Mouse (Mus musculus): ENCODE data around the gene Plce1.

Plce1 gene

DNA sequence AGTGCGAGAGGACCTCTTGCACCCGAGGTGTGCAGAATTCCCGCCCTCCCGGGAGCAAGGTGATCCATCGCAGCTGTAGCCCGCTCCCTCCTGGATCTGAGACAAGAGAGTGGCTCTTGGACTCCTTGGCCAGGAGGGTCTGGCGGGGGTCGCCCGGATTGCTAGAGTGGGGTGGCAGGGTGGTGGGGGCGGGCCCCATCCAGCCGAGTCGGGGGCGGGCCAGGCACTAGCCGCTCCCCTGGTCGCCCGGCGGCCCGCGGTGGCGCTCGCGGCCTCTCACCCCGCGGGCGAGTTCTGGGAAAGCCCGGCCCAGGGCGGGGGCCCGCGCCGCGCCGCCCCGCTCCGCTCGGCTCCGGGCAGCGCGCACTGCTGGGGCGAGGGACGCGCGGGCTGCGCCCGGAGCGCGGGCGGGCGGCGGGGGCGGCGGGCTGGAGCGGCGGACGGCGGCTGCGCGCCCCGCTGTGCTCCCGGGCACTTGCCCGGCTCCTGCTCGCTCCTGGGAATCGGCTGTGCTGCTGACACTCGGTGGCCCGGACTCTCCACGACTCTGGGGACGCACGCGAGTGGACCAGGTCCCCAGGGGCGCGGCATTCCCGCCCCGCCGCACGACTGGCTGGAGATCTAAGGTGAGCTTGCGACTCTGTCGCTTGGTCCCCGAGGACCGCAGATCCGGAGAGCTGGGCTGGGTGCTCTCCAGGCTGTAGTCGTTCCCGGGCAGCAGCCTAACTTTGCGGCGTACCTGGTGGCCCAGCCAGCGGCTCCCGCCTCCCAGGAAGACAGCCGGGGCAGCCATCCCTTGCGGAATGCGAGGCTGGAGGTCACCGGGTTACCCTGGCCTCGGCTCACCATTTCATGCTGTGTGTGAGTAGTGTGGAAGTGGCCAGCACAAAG, at the start of gene Plce1:
TSS of gene Plce1 (plus strand) at position 379 of the 891 bp plus-strand sequence.
- DNase-seq (ENCODE audit: low read depth), result no peak

DNA sequence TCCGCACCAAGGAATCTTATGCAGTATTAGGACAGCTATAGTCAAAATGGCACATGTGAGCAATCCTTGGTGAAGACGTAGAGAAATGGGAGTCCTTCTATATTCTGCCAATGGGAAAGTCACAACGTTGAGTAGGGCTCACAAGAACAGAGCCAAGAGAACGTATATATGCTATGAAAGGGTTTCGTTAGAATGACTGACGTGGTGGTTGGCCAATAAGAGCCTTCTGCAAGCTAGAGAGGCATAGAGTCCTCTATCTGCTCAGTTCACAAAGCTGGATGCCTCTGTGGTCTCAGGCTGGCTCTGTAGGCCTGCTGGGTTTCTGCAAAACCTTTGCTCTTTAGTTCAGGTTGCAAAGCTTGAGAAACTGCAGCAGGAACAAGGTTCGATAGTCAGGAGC, 49.6 kb upstream of the Plce1 start:
- DNase-seq (ENCODE audit: low read depth), result no peak

DNA sequence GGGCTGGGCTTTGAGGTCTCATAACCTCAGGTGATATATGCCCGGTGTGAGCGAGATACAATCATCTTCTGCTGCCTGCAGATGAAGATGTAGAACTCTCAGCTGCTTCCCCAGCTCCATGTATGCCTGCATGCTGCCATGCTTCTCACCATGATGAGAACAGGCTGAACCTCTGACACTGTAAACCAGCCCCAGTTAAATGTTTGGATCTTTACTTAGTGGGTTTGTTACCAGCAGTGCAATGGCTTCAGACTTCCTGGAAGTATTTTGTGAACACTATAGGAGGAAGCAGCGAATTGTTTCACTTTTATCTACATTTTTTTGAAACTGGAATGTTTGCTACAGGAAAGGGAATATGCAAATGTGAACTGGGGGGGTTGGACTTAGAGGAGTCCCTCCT, 48.9 kb upstream of the Plce1 start:
- no peak for DNase-seq (ENCODE audit: low read depth)

DNA sequence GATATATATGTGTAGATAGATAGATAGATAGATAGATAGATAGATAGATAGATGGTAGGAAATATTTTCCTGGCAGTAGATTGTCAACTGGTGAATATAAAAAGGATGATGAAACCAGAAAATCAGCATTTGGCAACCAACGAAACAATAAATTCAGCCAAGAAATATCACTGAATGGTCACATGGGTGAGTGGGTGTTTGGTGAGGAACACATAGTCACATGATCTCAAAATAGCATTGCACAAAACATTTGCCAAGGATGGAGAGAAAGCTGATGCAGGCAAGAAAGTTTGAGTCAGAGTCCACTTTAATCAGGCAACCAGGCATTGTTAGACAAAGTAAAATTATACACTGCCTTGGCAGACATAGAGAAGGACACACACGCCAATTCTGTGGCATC, 47.5 kb upstream of the Plce1 start:
- DNase-seq (ENCODE audit: low read depth), result peak; percentile 58

DNA sequence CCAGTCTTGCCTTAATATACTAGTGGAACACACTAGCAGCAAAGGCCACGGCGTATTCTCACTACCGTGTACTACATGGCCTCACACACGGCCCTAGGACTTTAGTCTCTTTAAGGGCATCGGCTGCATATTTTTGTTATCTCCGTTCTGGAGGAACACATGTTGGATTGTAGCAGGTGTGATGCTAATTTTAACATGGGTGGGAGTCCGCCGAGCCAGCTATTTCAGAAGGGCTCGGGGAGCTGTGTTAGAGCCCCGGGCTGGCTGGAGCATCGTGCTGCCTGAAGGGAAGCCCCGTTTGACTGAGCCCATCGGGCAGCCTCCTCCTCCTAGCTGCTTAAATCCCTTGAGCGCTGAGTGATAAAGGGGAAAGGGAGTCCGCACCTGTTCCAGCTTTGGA, 45.7 kb upstream of the Plce1 start:
- no peak for DNase-seq (ENCODE audit: low read depth)

DNA sequence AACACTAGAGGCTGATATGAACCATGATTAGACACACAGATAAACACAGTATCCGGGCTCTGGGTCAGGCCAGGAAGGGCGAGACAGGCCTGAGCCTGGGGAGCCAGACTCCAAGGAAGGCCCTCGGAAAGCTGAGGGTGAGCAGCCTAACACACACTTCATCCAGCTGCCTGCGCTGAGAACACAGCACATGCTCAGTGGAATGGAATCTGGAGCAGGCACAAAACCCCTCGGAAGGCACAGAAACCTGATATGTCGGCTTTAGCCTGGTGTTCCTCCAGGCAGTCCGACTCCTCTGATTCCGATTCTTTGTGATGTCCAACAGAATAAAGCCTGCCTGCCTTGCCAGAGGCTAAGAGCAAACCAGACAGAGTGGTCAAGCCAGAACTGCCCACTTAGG, 39.0 kb upstream of the Plce1 start:
- no peak for DNase-seq (ENCODE audit: low read depth)

DNA sequence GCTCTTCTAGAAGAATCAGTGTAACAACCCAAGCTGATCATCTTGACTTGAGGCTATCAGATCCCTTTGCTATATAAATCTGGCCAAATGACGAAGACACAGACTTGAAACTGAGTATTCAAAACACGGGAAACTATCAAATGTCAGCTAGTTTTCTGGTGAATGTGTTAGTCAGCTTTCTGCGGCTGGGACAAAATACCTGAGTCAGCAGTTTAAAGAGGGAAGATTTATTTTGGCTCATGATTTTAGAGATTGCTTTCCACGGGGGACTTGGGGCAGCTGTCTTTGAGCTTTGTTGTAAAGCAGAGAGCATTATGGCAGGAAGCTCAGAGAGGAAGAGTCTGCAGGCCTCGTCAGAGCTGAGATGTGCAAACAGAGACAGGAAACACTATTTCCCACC, 35.2 kb upstream of the Plce1 start:
- no peak for DNase-seq (ENCODE audit: low read depth)

DNA sequence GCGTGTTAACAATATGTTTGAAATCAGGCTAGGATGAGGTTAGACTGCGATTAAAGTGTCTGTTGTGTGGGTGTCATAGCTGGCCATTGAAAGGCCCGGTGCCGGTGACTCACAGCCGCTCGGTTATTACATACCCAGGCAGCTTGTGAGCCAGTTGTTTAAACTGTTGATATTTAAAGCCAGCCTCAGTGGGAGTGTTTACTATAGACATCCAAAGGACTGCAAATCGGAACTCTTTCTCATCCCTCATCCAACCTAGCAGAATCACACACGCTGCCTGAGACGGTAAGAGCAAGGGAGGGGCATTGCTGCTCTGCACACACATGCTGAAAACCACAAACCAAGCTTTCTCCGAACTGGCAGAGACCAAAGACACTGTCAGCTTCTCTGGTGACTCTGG, 25.7 kb upstream of the Plce1 start:
- peak; percentile 32 for DNase-seq (ENCODE audit: low read depth)

DNA sequence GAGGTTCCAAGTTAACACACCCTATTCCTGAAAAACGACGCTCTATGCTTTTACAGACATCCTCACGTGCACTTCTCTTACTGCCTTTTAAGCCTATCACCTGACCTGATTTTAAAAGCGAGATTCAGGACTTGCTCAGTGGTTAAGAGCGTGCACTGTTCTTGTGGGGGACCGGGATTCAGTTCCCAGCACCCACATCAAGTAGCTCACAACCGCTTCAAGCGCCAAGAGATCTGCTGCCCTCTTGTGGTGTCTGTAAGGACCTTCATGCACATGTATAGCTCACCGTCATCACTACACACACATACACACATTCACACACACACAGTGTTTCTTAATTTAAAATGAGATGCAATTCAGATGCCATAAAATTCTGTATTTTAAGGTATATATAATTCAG, 21.9 kb upstream of the Plce1 start:
- DNase-seq (ENCODE audit: low read depth), result no peak

DNA sequence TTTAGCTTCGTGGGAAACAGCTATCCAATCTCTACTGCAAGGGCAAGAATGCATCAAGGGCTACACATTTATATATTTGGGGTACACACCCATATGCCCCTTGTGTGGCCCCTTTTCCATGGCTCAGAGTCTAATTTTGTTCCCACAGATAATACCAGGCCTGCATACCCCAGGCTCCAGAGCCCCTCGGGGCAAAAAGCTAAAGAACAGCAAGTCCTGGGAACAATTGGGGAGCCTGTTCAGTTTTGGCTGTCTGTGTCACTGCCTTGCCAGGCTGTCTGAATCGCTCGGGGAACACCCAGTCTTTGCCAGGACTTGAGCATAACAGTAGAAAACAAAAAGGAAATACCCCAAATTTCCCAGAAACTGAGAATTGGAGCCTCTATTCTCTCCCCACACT, 20.2 kb upstream of the Plce1 start:
- DNase-seq (ENCODE audit: low read depth), result no peak

DNA sequence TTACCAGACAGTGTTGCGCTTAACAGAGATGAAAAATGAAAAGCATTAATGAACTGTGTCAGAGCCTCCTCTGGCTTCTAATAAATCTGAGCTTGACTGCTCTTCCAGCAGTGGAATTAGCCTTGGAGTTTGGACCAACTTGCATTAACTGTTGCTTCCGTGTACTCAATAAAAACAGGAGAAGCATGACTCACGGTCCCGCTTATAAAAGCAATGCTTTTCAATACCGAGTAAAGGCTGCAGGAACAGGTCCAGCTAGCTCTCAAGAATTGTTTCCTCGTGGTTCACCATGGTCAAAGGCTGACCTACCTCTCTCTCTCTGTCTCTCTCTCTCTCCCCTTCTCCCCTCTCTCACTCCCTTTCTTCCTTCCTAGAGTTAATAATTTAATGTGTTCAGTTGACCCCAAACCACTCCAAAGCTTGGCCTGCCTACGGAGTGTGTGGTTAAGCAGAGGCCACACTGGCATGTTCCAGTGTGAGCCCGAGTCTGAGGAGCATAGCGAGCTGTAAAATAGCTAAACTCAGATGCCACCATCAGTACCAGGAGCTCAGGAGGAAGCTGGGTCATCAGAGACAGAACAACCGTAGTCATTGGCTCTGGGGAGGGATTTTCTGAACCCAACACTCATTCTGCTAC, 10.5 kb upstream of the Plce1 start:
- no peak for DNase-seq (ENCODE audit: low read depth)

DNA sequence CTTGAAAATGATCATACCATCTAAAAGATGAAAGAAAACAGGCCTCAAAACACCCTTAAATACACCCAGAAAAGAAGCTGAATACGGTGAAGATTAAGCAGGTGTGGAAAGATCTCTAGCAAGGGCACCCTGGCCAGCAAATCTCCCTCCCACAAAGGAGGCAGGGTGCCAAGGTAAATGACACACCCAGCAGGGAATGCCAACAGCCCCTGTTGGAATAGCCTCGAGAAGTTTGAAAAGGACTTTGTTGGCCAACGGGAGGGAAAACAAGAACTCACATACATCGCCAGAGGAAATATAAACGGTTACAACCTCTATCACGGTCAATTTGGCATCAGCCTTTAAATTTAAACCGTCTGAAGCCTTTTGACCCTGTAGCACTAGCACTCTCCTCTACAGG, 5.5 kb upstream of the Plce1 start:
- no peak for DNase-seq (ENCODE audit: low read depth)

DNA sequence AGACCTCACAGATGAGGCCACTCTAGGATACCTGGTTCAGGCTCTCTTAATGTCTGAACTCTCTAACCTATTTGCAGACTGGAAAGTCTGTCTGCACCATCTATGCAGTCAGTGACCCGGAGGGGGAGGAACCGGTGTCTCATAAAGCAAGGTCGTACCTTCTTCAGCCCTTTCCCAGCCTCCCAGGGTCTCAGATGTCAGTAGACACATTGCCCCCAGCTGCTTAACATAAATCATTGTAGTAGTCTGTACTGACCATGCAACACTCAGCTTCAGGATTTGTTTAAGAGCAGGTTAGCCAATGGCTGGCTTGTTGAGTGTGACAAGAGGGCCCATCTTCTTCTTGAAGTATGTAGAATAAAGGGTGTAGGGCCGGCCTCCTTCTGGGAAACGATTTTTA, 2.6 kb upstream of the Plce1 start:
- no peak for DNase-seq (ENCODE audit: low read depth)

DNA sequence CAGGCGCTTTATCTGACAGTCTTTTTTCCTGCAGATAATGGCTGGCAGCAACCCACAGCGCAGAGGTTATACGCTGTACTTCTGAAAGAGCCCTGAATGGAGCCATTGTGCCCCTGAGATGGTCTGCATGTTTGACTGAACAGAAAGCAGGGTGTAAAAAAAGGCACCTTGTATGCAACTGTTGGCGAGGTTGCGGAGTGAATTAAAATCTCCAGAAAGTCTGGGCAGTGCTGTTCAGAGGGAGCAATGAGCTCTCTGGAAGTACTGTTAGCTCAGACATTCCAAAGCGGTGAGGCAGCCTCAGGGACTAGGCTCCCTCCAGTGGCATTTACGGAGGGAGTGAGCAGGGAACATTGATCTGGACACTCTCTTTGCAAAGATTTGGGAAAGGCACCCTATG, 2.0 kb upstream of the Plce1 start:
- peak; percentile 56 for DNase-seq (ENCODE audit: low read depth)

DNA sequence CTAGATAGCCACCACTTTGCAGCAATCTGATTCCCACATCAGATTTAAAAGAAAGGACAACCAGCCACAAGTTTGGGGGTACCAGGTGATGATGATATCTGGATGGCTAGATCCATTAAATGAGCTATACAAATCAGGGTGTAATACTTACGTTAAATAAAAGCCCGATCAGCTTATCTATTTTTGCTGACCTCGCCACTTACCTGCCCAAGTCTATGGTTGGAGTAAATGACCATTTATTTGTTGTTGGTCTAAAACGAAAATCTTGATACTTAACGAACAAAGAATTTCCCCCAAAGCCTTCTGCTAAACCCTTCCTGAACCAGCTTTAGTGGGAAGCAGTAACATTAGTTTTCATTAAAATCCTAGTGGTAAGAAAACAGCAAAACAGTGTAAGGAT, 1.4 kb upstream of the Plce1 start:
- DNase-seq (ENCODE audit: low read depth), result no peak

DNA sequence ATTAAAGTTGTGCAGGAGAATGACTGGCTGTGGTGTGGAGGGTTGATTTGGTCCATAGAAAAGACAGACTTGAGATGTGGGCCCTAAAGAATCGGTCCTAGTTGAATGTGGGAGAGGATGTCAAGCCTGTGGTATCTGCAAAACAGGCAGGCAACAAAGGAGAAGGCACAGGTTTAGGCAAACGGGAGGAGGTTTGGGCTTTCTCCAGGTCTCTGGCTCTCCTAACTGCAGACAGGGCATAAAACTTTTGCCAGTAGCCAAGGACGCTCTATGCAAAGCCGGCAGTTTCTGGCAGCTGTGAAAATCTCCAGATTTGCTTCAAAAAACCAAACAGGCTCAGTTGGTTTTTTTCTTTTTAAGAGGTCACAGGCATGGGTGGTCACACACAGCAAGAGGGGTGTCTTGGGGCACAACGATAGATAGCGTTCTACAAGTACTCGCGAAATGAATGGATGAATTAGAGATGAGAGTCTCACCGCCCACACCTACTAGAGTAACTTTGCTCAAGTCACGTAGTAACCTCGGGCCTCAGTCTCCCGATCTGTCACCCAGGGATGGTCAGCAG, 671 bp upstream of the Plce1 start:
- DNase-seq (ENCODE audit: low read depth), result no peak

DNA sequence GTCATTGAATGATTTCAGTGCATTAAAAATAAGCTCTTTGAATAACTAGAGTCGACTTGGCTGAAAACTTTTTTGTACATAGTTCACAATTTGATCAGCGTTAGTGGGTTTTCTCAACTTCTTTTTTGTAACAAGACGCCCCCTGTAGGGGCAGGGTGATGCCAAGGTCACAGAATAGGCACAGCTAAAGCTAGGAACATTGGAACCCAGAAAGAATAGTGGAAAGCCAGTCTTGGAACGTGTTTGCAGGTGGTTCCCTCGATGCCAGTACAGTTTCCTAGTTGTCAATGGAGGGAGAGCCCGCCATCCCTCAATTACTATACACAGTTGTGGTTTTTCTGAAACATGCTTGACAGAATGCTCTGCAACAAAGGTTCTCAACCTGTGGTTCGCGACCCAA, 997 bp downstream of the Plce1 start:
- no peak for DNase-seq (ENCODE audit: low read depth)

DNA sequence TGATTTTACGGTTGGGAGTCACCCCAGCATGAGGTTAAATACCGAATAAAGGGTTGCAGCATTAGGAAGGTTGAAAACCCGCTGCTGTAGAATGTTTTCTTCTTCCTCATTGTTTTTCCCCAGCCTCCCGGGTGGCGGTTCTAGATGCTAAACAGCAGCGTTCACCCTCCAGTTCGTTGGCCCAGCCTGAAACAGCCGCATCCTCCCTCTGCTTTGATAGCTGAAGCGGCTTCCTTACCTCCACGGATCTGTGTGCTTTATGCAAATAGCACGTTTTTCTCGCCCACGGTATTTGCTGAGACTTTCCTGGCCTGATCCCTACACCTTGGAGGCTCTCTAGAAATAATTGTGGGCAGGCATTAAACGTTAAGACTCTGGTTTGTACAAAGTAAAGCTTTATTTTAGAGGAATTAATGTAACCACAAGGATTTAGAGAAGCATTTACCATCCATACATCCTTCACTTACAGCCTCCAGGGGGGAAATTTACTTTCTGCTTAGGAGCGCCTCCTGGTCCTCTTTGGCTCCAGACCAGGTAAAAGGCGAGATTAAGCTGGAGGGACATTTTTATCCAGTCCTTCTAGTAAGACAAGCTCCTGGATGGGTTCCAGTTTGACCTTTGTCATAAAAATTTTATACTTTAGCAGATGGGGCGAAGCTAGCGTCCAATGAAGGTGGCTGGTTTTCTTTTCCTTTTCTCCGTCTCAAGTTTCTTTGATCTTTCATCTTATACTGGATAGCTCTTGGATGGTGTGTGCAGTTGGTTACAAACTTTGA, 1.7 kb downstream of the Plce1 start:
- no peak for DNase-seq (ENCODE audit: low read depth)

DNA sequence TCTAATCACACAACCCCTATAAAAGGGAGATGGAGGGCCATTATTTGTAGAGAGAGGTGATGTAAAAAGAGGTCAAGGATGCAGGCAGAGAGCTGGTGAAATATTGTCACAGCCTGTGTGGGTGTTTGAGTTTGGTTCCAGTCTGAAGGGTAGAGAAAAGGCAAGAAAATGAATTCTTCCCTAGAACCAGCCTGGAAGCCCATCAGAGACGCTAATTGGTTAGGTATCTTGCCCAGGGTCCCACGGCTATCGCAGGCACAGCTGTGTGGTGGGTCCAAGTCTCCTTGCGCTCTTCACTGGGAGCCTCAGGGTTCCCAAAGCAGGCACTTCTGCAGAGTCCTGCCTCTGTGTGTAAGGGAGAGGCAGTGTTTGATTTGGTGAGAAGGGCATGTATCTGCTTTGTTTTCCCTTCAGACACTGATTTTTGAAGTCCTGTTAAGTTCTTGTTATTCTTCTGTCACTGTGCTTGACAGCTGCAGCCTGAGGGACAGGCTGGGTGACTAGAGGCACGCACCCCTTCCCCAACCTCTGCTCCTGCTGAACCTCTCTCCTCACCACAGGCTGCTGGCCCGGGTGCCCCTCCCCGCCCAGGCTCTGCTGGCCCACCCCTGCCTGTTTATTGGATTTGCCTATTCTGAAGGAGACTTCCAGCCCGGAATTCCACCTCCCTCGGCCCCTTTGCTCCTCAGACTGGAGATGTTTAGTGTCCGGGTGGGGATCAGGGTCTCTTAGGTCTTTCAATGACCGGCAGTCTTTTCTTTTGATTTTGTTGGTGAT, 5.1 kb downstream of the Plce1 start:
- no peak for DNase-seq (ENCODE audit: low read depth)

DNA sequence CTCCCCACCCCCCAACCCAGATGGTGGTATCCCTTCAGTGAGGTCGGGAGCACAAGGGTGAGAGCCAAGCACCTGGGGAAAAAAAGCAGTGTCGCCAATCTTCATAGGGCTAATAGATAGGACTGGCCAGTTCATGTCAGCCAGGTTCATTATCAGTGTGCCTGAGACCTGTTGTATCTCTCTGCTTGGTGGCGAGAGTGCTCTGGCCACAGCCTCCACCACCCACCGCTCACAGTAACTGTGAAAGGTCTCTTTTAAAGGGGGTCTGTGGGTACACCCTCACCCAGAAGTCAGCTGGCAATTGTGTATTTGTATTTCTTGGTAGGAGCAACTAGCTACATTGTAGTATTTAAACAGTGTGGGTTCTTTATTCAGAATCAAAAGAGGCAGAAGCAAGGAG, 6.6 kb downstream of the Plce1 start:
- no peak for DNase-seq (ENCODE audit: low read depth)

DNA sequence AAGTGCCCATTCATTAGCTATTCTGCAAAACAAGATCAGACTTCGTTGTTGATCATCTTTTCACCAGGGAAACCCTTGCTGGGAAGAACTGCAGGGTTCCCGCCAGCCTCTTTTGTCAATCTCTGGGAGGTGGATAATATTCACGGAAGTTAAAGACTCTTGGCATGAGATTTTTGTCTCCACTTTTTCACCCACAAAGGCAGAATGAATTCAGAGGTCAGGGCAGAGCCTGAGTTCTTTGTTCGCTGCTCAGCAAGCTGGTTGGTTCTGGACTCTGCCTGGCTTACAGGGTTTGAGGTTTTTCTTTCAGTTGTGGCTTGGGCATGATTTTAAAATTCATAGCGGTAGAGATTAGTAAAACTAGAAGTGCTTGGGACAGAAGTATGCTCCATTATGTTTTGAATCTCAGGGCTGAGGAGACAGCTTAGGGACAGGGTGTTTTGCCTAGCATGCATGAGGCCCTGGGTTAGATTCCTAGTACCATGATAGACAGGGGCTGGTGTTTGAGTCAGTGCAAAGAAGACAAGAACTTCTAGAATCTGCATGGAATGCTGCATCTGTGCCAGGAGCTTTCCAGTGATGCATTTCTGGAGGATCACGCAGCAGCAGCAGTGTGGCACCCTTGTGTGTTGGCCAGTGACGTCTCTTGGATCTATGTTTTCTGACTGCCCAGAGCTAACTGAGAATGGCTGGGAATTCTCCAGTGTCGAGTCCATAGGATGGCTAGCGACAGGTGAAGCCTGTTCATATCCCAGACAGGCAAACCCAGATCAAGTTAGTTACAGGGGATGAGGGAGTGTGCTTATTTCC, 7.4 kb downstream of the Plce1 start:
- DNase-seq (ENCODE audit: low read depth), result no peak

Measured in NIH3T3 (cell line).